Mouse (Mus musculus) kidney, adult 2 months (tissue): ENCODE results near the gene Cdk12. TPM values are rescaled to one million over a fixed set of nuclear protein-coding genes. Genes with fewer than 3 reads are reported as not detected.

ENCODE experiments used
- DNase-seq: peaks from one replicate; pipeline ENCODE4 v3.0.0; 2021
- H3K27ac ChIP-seq: fragments of 200-500 bp; 2 replicates; pipeline ENCODE4 v1.5.1; 2012; ENCODE audit warnings: low read depth, low read length, control low read depth, inconsistent platforms; ENCODE audit not compliant: insufficient read depth
- H3K27me3 ChIP-seq: fragments of 200-500 bp; replicated peaks from 2 replicates; pipeline ENCODE4 v1.6.1; 2012; ENCODE audit warnings: mild to moderate bottlenecking, moderate library complexity, low read length, inconsistent platforms; ENCODE audit not compliant: control insufficient read depth, insufficient read depth
- H3K36me3 ChIP-seq: fragments of 200-500 bp; 2 replicates; pipeline ENCODE4 v1.6.1; 2012; ENCODE audit warnings: mild to moderate bottlenecking, moderate library complexity, low read length, inconsistent platforms; ENCODE audit not compliant: control insufficient read depth, insufficient read depth
- H3K4me1 ChIP-seq: fragments of 200-500 bp; 2 replicates; pipeline ENCODE4 v1.6.1; 2011; ENCODE audit warnings: low read length; ENCODE audit not compliant: control insufficient read depth, insufficient read depth
- H3K4me3 ChIP-seq: fragments of 200-500 bp; 2 replicates; pipeline ENCODE4 v1.5.1; 2011; ENCODE audit warnings: mild to moderate bottlenecking, low read depth, low read length, control low read depth; ENCODE audit not compliant: insufficient read depth
- CTCF ChIP-seq: fragments of 200-500 bp; conservative IDR thresholded peaks from 2 replicates; pipeline ENCODE4 v1.5.1; 2011; ENCODE audit warnings: low read depth, mild to moderate bottlenecking, control low read depth, low read length, moderate library complexity, mixed read lengths; ENCODE audit not compliant: insufficient read depth, insufficient read length
- POLR2A ChIP-seq: fragments of 200-500 bp; IDR thresholded peaks from one replicate; pipeline ENCODE4 v1.6.1; 2011; ENCODE audit warnings: low read depth, low read length, control low read depth
- WGBS: fragments of 180-500 bp; shearing (Covaris S2); methylation state at CpG from one replicate; pipeline ENCODE4 v1.1.7; 2018; 5-methylcytosine and 5-hydroxymethylcytosine counted together
- polyA plus RNA-seq: library from polyadenylated mRNA; depleted of rRNA; stranded (reverse); fragments of >200 nt; gene quantifications from 2 replicates; pipeline ENCODE4 v1.2.3, GENCODE M21; 2012

Cdk12 gene
- polyA plus RNA-seq, 1 experiment = 12.0 TPM

- peak; percentile 73 for DNase-seq
Measured at GRCm38 (mm10) chr11:98294188-98295012, 91.5 kb downstream of the Cdk12 start.

GRCm38 (mm10) chr11:98295013-98295585, 92.2 kb downstream of the Cdk12 start:
- peak overlapping the region; percentile 78 for H3K4me3 ChIP-seq
- TF ChIP-seq POLR2A = no peak
- TF ChIP-seq CTCF = no peak
- no peaks in the 10 kb centered on the region for H3K27me3 ChIP-seq
- H3K27ac ChIP-seq = no peak overlapping the region
- WGBS = 7% methylated on average over 9 of the region's 9 CpGs
- peak; percentile 14 for DNase-seq
- peaks cover 14% of the 10 kb centered on the region; the same call in 1 of the 2 replicates for H3K4me1 ChIP-seq
- H3K36me3 ChIP-seq = no peaks in the 10 kb centered on the region

More at GRCm38 (mm10) chr11:98294188-98295012, 91.5 kb downstream of the Cdk12 start:
- no peak overlapping the region for H3K27ac ChIP-seq
- TF ChIP-seq POLR2A (no peak), CTCF (no peak)
- WGBS = under 1% methylated on average over 58 of the region's 58 CpGs
- no peaks in the 10 kb centered on the region for H3K27me3 ChIP-seq
- H3K4me3 ChIP-seq = peak overlapping the region; percentile 78
- H3K36me3 ChIP-seq = no peaks in the 10 kb centered on the region
- peaks cover 14% of the 10 kb centered on the region; the same call in 1 of the 2 replicates for H3K4me1 ChIP-seq

GRCm38 (mm10) chr11:98296277-98296676, 93.4 kb downstream of the Cdk12 start:
- TF ChIP-seq POLR2A (no peak), CTCF (peak; percentile 42)

GRCm38 (mm10) chr11:98296916-98297315, 94.1 kb downstream of the Cdk12 start:
- Histone ChIP-seq H3K36me3 (no peaks in the 10 kb centered on the region), H3K4me1 (peaks cover 14% of the 10 kb centered on the region; the same call in 1 of the 2 replicates), H3K27ac (peak overlapping the region; percentile 2; the same call in 1 of the 2 replicates), H3K27me3 (no peaks in the 10 kb centered on the region), H3K4me3 (no peak overlapping the region)
- 41% methylated on average over 2 of the region's 2 CpGs for WGBS
- TF ChIP-seq CTCF (no peak), POLR2A (no peak)
- peak; percentile 34 for DNase-seq

More at GRCm38 (mm10) chr11:98296277-98296676, 93.4 kb downstream of the Cdk12 start:
- Histone ChIP-seq H3K4me1 (peaks cover 14% of the 10 kb centered on the region; the same call in 1 of the 2 replicates), H3K4me3 (no peak overlapping the region), H3K27me3 (no peaks in the 10 kb centered on the region), H3K27ac (no peak overlapping the region), H3K36me3 (no peaks in the 10 kb centered on the region)
- DNase-seq = peak; percentile 23
- WGBS = 32% methylated on average over 5 of the region's 5 CpGs

DNA sequence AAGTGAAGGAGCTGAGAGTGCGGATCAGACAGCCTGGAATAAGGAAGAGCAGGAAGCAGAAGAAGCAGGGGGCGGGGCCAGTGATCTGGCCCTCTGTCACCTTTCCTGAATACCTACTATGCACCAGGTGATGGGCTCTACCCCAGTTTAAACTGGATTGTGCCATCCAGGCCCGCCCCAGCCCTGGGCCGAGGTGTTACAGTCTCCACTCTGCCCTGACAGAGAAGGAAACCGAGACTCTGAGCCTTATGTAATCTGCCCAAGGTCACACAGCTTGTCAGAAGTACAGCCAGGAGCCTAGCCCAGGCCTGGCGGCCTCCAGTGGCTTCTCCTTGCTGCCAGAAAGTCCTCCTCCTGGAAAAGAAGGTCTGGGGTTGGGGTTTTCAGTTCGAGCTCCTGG, 94.9 kb downstream of the Cdk12 start:
- H3K36me3 ChIP-seq = no peaks in the 10 kb centered on the region
- H3K27me3 ChIP-seq = no peaks in the 10 kb centered on the region
- no peak overlapping the region for H3K4me3 ChIP-seq
- peak overlapping the region; percentile 12; the same call in 1 of the 2 replicates for H3K27ac ChIP-seq
- H3K4me1 ChIP-seq = peaks cover 14% of the 10 kb centered on the region; the same call in 1 of the 2 replicates
- 37% methylated on average over 7 of the region's 7 CpGs for WGBS
- TF ChIP-seq POLR2A = no peak
- TF ChIP-seq CTCF = 0 out of 2 replicates have a peak, but pooled peaks have one; percentile 1
- peak; percentile 85 for DNase-seq

DNA sequence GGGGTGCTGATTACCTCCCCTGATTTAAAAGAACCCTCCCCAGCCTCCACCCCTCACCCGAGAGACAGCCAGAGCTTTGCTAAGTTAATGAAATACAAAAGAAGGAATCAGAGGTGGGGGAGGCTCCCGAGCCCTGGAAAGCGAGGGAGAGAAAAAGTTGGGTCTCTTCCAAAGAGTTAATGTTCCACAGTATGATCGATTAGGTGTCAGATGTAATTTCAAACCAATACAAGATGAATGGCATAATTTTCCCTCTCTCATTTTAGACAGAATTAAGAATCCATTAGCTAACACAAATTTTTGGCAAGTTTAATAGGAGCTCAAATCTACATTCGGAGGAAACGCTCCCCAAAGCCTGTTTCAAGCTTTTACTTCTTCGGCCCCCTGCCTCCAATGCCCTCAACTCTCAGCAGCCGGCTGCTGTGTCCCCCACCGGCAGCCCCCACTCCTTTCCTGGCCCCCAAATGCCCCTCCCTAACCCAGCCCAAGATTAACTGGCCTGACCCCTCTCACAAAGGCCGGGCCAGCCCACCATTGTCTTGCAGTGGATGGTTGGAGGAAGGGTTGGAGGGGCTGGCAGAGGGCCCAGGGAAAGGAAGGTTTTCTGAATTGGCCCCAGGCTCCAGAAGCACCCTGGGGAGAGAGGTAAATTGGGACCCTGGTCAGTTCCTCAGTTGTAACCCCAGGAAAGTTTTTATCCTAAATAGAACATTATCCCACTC, 95.8 kb downstream of the Cdk12 start:
- no peak overlapping the region for H3K27ac ChIP-seq
- peak; percentile 39 for DNase-seq
- H3K36me3 ChIP-seq = no peaks in the 10 kb centered on the region
- H3K4me3 ChIP-seq = no peak overlapping the region
- peaks cover 14% of the 10 kb centered on the region; the same call in 1 of the 2 replicates for H3K4me1 ChIP-seq
- TF ChIP-seq POLR2A (no peak), CTCF (no peak)
- 21% methylated on average over 10 of the region's 10 CpGs for WGBS
- no peaks in the 10 kb centered on the region for H3K27me3 ChIP-seq
